Mouse (Mus musculus) cerebellum, adult 18-20 months (tissue): ENCODE results near the gene Zdhhc16.
"Not testable (repeated sequence)": the region's sequence is repeated elsewhere in the genome, so short reads cannot be mapped to it uniquely, and the experiment has no call there.

ENCODE experiments used
- DNase-seq, 2 experiments: peaks; one replicate each; pipeline ENCODE4 v3.0.0; 2021

Zdhhc16 gene

GRCm38 (mm10) chr19:41913774-41914591 lies 19.3 kb upstream of the Zdhhc16 start:
- DNase-seq = no peak

- DNase-seq = not testable (repeated sequence)
Observed at GRCm38 (mm10) chr19:41914592-41914882, 18.7 kb upstream of the Zdhhc16 start.

- DNase-seq = no peak
Observed at GRCm38 (mm10) chr19:41915294-41915693, 18.0 kb upstream of the Zdhhc16 start.

GRCm38 (mm10) chr19:41916853-41917252 lies 16.4 kb upstream of the Zdhhc16 start:
- no peak for DNase-seq

- DNase-seq = no peak
Observed at GRCm38 (mm10) chr19:41919471-41919870, 13.8 kb upstream of the Zdhhc16 start.

GRCm38 (mm10) chr19:41920412-41921067 lies 12.7 kb upstream of the Zdhhc16 start:
- no peak for DNase-seq

GRCm38 (mm10) chr19:41932686-41933085 lies 594 bp upstream of the Zdhhc16 start:
- DNase-seq = no peak

GRCm38 (mm10) chr19:41934124-41934523 lies 844 bp downstream of the Zdhhc16 start:
- peak in 1 of 2 experiments; percentile 19 for DNase-seq

GRCm38 (mm10) chr19:41935921-41936320 lies 2.6 kb downstream of the Zdhhc16 start:
- no peak for DNase-seq

GRCm38 (mm10) chr19:41938539-41938938 lies 5.3 kb downstream of the Zdhhc16 start:
- no peak for DNase-seq

- DNase-seq = no peak
Observed at GRCm38 (mm10) chr19:41943841-41944240, 10.6 kb downstream of the Zdhhc16 start.

GRCm38 (mm10) chr19:41952287-41952686 lies 19.0 kb downstream of the Zdhhc16 start:
- no peak for DNase-seq

- no peak for DNase-seq
Observed at GRCm38 (mm10) chr19:41953574-41953973, 20.3 kb downstream of the Zdhhc16 start.

GRCm38 (mm10) chr19:41969618-41970017 lies 36.3 kb downstream of the Zdhhc16 start:
- no peak for DNase-seq

- DNase-seq = no peak
Observed at GRCm38 (mm10) chr19:41973891-41974794, 40.9 kb downstream of the Zdhhc16 start.

GRCm38 (mm10) chr19:41980422-41980818 lies 47.1 kb downstream of the Zdhhc16 start:
- no peak for DNase-seq

- peak; percentile 99 for DNase-seq
Observed at GRCm38 (mm10) chr19:41980819-41981594, 47.7 kb downstream of the Zdhhc16 start, which contains the start of gene Mms19. Gene Mms19, minus strand, starts transcription at chr19:41981157.

GRCm38 (mm10) chr19:41981595-41981927 lies 48.3 kb downstream of the Zdhhc16 start, which contains the start of gene Ubtd1:
Gene Ubtd1, plus strand, starts transcription at chr19:41981763.
- no peak for DNase-seq

- peak; percentile 63 to 81 for DNase-seq
Observed at GRCm38 (mm10) chr19:41981931-41982790, 48.9 kb downstream of the Zdhhc16 start.

- DNase-seq = no peak
Observed at GRCm38 (mm10) chr19:41982791-41983150, 49.5 kb downstream of the Zdhhc16 start.

GRCm38 (mm10) chr19:41985994-41986393 lies 52.7 kb downstream of the Zdhhc16 start:
- DNase-seq = no peak

- no peak for DNase-seq
Observed at GRCm38 (mm10) chr19:41987206-41987605, 53.9 kb downstream of the Zdhhc16 start.
